Mouse (Mus musculus): ENCODE results near the gene Slc44a2.

- TF ChIP-seq CTCF (IDR thresholded peaks at IDR 0.05; ENCODE audit: insufficient read depth, low read length), result no peak
- no peak for TF ChIP-seq POLR2A (IDR thresholded peaks at IDR 0.05; ENCODE audit: borderline replicate concordance, extremely low read depth, low read depth, low read length)
These were observed 45.3 kb upstream of the Slc44a2 start for GRCm38 (mm10) chr9:21275013-21275710.
